In the genomic region with DNA sequence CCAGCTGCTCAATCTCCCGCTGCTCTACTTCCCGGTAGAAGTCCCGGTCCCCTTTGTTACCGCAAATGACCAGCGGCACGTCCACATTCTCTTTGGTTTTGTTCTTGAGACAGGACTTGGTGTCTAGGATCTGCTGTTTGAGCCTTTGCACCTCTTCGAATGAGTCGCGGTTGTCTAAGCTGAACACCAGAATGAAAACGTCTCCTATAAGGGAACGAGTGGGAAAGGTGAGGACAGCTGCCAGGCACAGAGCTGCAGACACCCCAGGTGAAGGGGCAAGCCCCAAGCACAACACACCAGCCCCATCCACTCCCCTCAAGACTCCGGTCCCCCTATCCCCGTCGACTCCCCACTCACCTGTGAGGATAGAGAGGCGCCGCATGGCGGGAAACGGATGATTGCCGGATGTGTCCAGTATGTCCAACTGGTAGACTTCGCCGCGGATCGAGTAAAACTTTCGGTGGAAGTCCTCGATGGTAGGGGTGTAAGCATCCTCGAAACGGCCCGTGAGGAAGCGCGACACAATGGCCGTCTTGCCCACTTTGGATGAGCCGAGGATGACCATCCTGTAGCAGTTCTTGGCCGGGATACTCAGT, we compare ENCODE assay signal across 9 mouse cellular contexts. TPM values are rescaled to one million over a fixed set of nuclear protein-coding genes. Genes with fewer than 3 reads are reported as not detected.
DNase-seq lines count a peak whose midpoint lies in the region; ATAC-seq lines count a peak whose summit lies in the region.
"Had no signal": no experiment of that assay in that cellular context is flagged by ENCODE, and none has a peak within 500 bp of the region (broad histone marks: within the 10 kb centered on the region; RNA-seq: fewer than 3 reads in every experiment).

No protein-coding gene starts in this region.

- peak overlapping the region; percentile 44 for H3K9ac ChIP-seq in limb, embryonic 15.5 days

- H3K9me3 ChIP-seq in limb, embryonic 15.5 days: no peaks in the 10 kb centered on the region

- ATAC-seq in common myeloid progenitor, adult 5-6 weeks (replicated peaks; ENCODE audit: low read depth, poor library complexity, severe bottlenecking): 0 out of 2 replicates have a peak, but pooled peaks have one; percentile 10
- no peak for ATAC-seq in limb, embryonic 15.5 days (ENCODE audit: insufficient number of reproducible peaks, low FRiP score, low TSS enrichment, low read depth)

- DNase-seq in heart, adult 11 months: peak; percentile 95
- DNase-seq in heart, adult 8-10 months (ENCODE audit: low spot score): no peak
- DNase-seq in CD8-positive naive resting alpha-beta T cell, adult 2 months (ENCODE audit: low read depth in 2 of 2, low spot score in 2 of 2): peak; percentile 7 to 9
- peak; percentile 31 for DNase-seq in heart, postnatal 4 days
- DNase-seq in natural killer cell, adult 2 months (ENCODE audit: low spot score in 2 of 2): peak; percentile 13 to 21
- DNase-seq in ovary, postnatal 10 days (ENCODE audit: low spot score): no peak

- peaks cover 30% of the 10 kb centered on the region for H3K27me3 ChIP-seq in limb, embryonic 15.5 days
- H3K27me3 ChIP-seq: Patski had no signal

- H3K4me3 ChIP-seq in limb, embryonic 15.5 days: peak overlapping the region; percentile 49

- peaks cover 23% of the 10 kb centered on the region for H3K36me3 ChIP-seq in limb, embryonic 15.5 days

- H3K27ac ChIP-seq in limb, embryonic 15.5 days: no peak overlapping the region

- WGBS in limb, embryonic 15.5 days: 1% methylated on average over 33 of the region's 33 CpGs

- H3K4me2 ChIP-seq in limb, embryonic 15.5 days: peak overlapping the region; percentile 95

- peaks cover 38% of the 10 kb centered on the region for H3K4me1 ChIP-seq in limb, embryonic 15.5 days

RNA-seq across cellular contexts. Expression of a gene that starts 0.5 kb away (rescaled TPM):
- 1 to 10 TPM; 3.8 to 8.3 (median 5.3) TPM for total RNA-seq in heart, adult 8-10 months (2022)
- 0.91 and 1.2 TPM in 2 replicates for total RNA-seq in common myeloid progenitor, adult 5-6 weeks (2017)
- total RNA-seq in heart, postnatal 4 days (2021): 1 to 10 TPM; 4.0 to 4.4 TPM
- polyA plus RNA-seq in limb, embryonic 15.5 days (2015; fragmentation: Nextera tagmentation; extraction: Ambion mirVana): 1.6 and 3.1 TPM in 2 replicates

RNA-seq across cellular contexts. Expression of a gene that starts 16.3 kb away (rescaled TPM):
- total RNA-seq in heart, adult 8-10 months (2022): 10 to 100 TPM; 24.0 to 33.6 (median 30.4) TPM
- total RNA-seq in common myeloid progenitor, adult 5-6 weeks (2017): 28.1 and 29.6 TPM in 2 replicates
- total RNA-seq in heart, postnatal 4 days (2021): 10 to 100 TPM; 27.5 to 30.2 TPM
- polyA plus RNA-seq in limb, embryonic 15.5 days (2015; fragmentation: Nextera tagmentation; extraction: Ambion mirVana): 35.0 and 38.8 TPM in 2 replicates

Comparison
In these comparisons a context has a peak if more than half of its experiments do, and no peak if none do; other contexts are left out.
1. DNase-seq: peak in heart, adult 11 months (single experiment), CD8-positive naive resting alpha-beta T cell, adult 2 months (2 of 2), heart, postnatal 4 days (single experiment) and natural killer cell, adult 2 months (2 of 2); none in heart, adult 8-10 months (single experiment) and ovary, postnatal 10 days (single experiment).